Mouse (Mus musculus) urinary bladder, postnatal 14 days (tissue): ENCODE results near the gene Galnt18.

Experiments
- DNase-seq: peaks from one replicate; pipeline ENCODE4 v3.0.0; 2021; ENCODE audit warnings: low spot score

The Galnt18 gene

GRCm38 (mm10) chr7:111779504-111780242 lies at the start of gene Galnt18:
Galnt18 (minus strand) TSS chr7:111779977.
- peak; percentile 95 for DNase-seq

- DNase-seq: no peak
Observed at GRCm38 (mm10) chr7:111827337-111827736, 47.6 kb upstream of the Galnt18 start.

- peak; percentile 12 for DNase-seq
Observed at GRCm38 (mm10) chr7:111813093-111813492, 33.3 kb upstream of the Galnt18 start.

- no peak for DNase-seq
Observed at GRCm38 (mm10) chr7:111811036-111811435, 31.3 kb upstream of the Galnt18 start.

GRCm38 (mm10) chr7:111809796-111810195 lies 30.0 kb upstream of the Galnt18 start:
- DNase-seq: no peak

- no peak for DNase-seq
Observed at GRCm38 (mm10) chr7:111806083-111806482, 26.3 kb upstream of the Galnt18 start.

GRCm38 (mm10) chr7:111804646-111805045 lies 24.9 kb upstream of the Galnt18 start:
- DNase-seq: no peak

- no peak for DNase-seq
Observed at GRCm38 (mm10) chr7:111800785-111801184, 21.0 kb upstream of the Galnt18 start.

- DNase-seq: no peak
Observed at GRCm38 (mm10) chr7:111800120-111800519, 20.3 kb upstream of the Galnt18 start.

GRCm38 (mm10) chr7:111799021-111799420 lies 19.2 kb upstream of the Galnt18 start:
- no peak for DNase-seq

GRCm38 (mm10) chr7:111797337-111798010 lies 17.7 kb upstream of the Galnt18 start:
- no peak for DNase-seq

GRCm38 (mm10) chr7:111795059-111795458 lies 15.3 kb upstream of the Galnt18 start:
- DNase-seq: no peak

- no peak for DNase-seq
Observed at GRCm38 (mm10) chr7:111792154-111792553, 12.4 kb upstream of the Galnt18 start.

GRCm38 (mm10) chr7:111791347-111791746 lies 11.6 kb upstream of the Galnt18 start:
- no peak for DNase-seq

GRCm38 (mm10) chr7:111787921-111788320 lies 8.1 kb upstream of the Galnt18 start:
- DNase-seq: no peak

- no peak for DNase-seq
Observed at GRCm38 (mm10) chr7:111785478-111785877, 5.7 kb upstream of the Galnt18 start.

- DNase-seq: peak; percentile 69
Observed at GRCm38 (mm10) chr7:111782126-111782525, 2.3 kb upstream of the Galnt18 start.

GRCm38 (mm10) chr7:111781316-111781715 lies 1.5 kb upstream of the Galnt18 start:
- DNase-seq: peak; percentile 26

- DNase-seq: peak; percentile 18
Observed at GRCm38 (mm10) chr7:111778789-111779503, 831 bp downstream of the Galnt18 start.

GRCm38 (mm10) chr7:111778212-111778611 lies 1.6 kb downstream of the Galnt18 start:
- DNase-seq: no peak

- no peak for DNase-seq
Observed at GRCm38 (mm10) chr7:111777186-111777585, 2.6 kb downstream of the Galnt18 start.

- no peak for DNase-seq
Observed at GRCm38 (mm10) chr7:111776160-111776559, 3.6 kb downstream of the Galnt18 start.

GRCm38 (mm10) chr7:111772398-111772797 lies 7.4 kb downstream of the Galnt18 start:
- DNase-seq: no peak
